Mouse (Mus musculus) MEL (cell line): ENCODE results near the gene Ccn1.

Source experiments
- CTCF ChIP-seq, 3 experiments: IDR thresholded peaks in 2 of 3; conservative IDR thresholded peaks in 1 of 3; 2 replicates each; pipeline ENCODE4 v1.5.1; 2011 to 2012; ENCODE audit warnings: low read length in 3 of 3, low read depth in 2 of 3, mild to moderate bottlenecking in 2 of 3, improper control_type of control experiment in 1 of 3, inconsistent platforms in 1 of 3, mixed read lengths in 1 of 3, moderate library complexity in 1 of 3; ENCODE audit not compliant: control insufficient read depth in 1 of 3, insufficient read depth in 1 of 3, poor library complexity in 1 of 3, severe bottlenecking in 1 of 3
- E2F4 ChIP-seq: IDR thresholded peaks from 2 replicates; pipeline ENCODE4 v1.6.1; 2011; ENCODE audit warnings: low read depth, low read length, improper control_type of control experiment, borderline replicate concordance
- EP300 ChIP-seq, 2 experiments: IDR thresholded peaks; 2 replicates each; pipeline ENCODE4 v1.6.1; 2011; ENCODE audit warnings: improper control_type of control experiment in 2 of 2, low read length in 2 of 2, low read depth in 1 of 2, mild to moderate bottlenecking in 1 of 2
- GATA1 ChIP-seq: IDR thresholded peaks from 2 replicates; pipeline ENCODE4 v1.6.1; 2011; ENCODE audit warnings: low read depth, low read length, improper control_type of control experiment
- MAX ChIP-seq: IDR thresholded peaks from 2 replicates; pipeline ENCODE4 v1.6.1; 2011; ENCODE audit warnings: low read length, improper control_type of control experiment
- POLR2A ChIP-seq, 2 experiments: IDR thresholded peaks; 2 replicates each; pipeline ENCODE4 v1.6.1; 2011 to 2012; ENCODE audit warnings: low read length in 2 of 2, mild to moderate bottlenecking in 2 of 2, control low read depth in 1 of 2, improper control_type of control experiment in 1 of 2, low read depth in 1 of 2, moderate library complexity in 1 of 2; ENCODE audit not compliant: control insufficient read depth in 1 of 2, insufficient read depth in 1 of 2, poor library complexity in 1 of 2
- POLR2AphosphoS2 ChIP-seq: IDR thresholded peaks from 2 replicates; pipeline ENCODE4 v1.6.1; 2011; ENCODE audit warnings: low read length, improper control_type of control experiment
- RAD21 ChIP-seq: IDR thresholded peaks from 2 replicates; pipeline ENCODE4 v1.6.1; 2011; ENCODE audit warnings: mild to moderate bottlenecking, low read depth, low read length, improper control_type of control experiment
- RCOR1 ChIP-seq: IDR thresholded peaks from 2 replicates; pipeline ENCODE4 v1.6.1; 2012; ENCODE audit warnings: low read depth, mild to moderate bottlenecking, inconsistent platforms, low read length, improper control_type of control experiment

GRCm38 (mm10) chr3:145693361-145693760 lies 43.6 kb upstream of the Ccn1 start:
- TF ChIP-seq RAD21, result no peak
- no peak for TF ChIP-seq MAX
- no peak for TF ChIP-seq POLR2AphosphoS2
- no peak for TF ChIP-seq GATA1
- no peak for TF ChIP-seq EP300 (IDR thresholded peaks at IDR 0.05; ENCODE audit: low read depth in 1 of 2, low read length in 2 of 2)
- no peak for TF ChIP-seq CTCF (IDR thresholded peaks at IDR 0.05 in 2 of 3, conservative IDR thresholded peaks at IDR 0.05 in 1 of 3; ENCODE audit: control insufficient read depth in 1 of 3, insufficient read depth in 1 of 3, low read depth in 2 of 3, low read length in 3 of 3, poor library complexity in 1 of 3, severe bottlenecking in 1 of 3)
- no peak for TF ChIP-seq E2F4
- TF ChIP-seq POLR2A (IDR thresholded peaks at IDR 0.05; ENCODE audit: control insufficient read depth in 1 of 2, insufficient read depth in 1 of 2, low read depth in 1 of 2, low read length in 2 of 2, poor library complexity in 1 of 2), result no peak
- no peak for TF ChIP-seq RCOR1
